Mouse (Mus musculus): ENCODE data around the gene Pik3r5.
A peak's percentile ranks its signal among the peaks of the same experiment; 100 is the strongest.

The Pik3r5 gene

DNA sequence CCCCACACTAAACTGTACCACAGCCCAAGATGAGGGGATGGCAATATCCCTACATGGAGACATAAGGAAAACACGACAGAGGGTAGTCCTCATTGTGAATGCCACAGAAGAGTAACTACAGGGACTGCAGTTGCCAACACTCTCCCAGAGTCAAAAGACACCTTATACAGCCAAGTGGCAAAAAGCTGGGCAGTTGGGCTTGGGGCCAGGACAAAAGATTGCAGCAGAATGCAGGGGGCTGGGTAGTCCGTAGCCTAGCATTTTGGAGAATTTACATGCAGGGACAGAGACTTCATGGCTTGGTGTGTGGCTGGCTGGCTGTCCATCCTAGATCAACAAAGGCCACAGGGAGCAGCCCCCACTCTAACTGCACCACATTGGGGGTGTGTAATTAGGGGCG is 52.5 kb downstream of the Pik3r5 start:
- no peak for DNase-seq (ENCODE audit: low read depth, low spot score)

DNA sequence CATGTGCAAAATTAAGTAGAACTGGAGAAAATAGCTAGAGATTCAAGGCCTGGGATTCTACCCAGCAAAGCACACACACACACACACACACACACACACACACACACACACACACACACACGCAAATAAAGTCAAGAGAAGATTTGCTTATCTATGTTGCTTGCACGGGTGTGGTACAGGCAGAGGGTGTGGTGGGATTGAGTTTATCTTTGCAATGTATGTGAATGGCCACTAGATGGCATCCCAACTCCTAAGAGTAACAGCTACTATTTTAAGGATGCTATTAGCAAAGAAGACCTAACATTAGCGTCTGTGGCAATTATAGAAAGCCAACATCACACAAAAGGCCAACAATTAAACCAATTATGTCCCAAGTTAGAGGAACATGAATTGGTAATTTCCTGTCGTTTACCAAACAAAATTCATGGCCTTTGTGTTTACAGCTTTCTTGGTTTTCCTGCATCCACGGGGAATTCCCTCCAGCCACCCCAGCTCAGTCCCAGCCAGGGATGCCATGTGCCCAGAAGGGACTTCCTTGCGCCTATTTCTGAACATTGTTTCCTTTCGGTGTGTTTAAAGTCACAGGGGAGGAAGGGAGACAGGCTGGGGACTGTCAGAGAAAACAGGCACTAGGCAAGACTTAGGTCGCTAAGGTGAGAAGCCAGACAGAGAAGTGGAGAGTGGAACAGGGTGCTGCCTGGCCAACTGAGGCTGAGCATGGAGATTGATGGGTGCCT is 53.5 kb downstream of the Pik3r5 start:
- peak; percentile 84 for DNase-seq (ENCODE audit: low read depth, low spot score)

GRCm38 (mm10) chr11:68486093-68486492 is 54.2 kb downstream of the Pik3r5 start:
- DNase-seq (ENCODE audit: low read depth, low spot score): no peak

- DNase-seq (ENCODE audit: low read depth, low spot score): no peak
These were observed 55.8 kb downstream of the Pik3r5 start for GRCm38 (mm10) chr11:68487720-68488119.

DNA sequence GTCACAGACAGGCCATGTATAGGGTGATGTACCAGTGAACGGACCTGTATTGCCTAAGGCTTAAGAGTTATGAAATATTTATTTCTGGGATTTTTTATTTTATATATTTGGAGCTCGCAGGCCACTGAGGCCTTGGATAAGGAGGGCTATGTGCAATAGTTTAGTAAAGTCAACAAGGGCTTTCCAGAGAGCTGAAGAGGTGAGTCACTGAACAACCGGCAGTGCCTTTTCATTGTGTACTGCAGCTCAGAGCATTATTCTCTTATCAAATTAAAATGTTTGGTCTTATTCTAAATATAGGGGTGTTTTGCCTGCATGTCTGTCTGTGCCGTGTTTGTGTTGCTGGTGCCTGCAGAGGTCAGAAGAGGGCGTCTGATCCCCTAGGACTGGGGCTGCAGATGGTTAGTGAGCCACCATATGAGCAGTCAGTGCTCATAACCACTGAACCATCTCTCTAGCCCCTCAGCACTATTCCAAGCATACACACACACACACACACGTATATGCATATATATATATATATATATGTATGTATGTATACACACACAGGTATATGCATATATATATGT is 56.4 kb downstream of the Pik3r5 start:
- DNase-seq (ENCODE audit: low read depth, low spot score): no peak

GRCm38 (mm10) chr11:68489236-68489635 is 57.3 kb downstream of the Pik3r5 start:
- DNase-seq (ENCODE audit: low read depth, low spot score): no peak

DNA sequence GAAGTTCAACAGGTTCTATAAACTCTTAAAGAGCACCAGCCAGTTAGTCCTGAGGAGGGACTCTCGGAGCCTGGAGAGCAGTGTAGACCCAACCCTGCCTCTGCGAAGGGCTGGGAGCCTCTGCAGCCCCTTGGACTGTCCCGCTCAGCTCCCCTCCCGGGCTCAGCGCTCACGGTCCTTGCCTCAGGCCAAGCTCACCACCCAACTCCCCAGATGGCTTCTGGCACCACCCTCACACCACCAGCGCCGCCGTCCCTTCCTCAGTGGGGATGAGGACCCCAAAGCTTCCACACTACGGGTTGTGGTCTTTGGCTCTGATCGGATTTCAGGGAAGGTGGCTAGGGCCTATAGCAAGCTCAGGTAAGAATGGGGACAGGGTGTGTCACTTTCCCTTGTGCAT is 60.7 kb downstream of the Pik3r5 start:
- no peak for DNase-seq (ENCODE audit: low read depth, low spot score)

DNA sequence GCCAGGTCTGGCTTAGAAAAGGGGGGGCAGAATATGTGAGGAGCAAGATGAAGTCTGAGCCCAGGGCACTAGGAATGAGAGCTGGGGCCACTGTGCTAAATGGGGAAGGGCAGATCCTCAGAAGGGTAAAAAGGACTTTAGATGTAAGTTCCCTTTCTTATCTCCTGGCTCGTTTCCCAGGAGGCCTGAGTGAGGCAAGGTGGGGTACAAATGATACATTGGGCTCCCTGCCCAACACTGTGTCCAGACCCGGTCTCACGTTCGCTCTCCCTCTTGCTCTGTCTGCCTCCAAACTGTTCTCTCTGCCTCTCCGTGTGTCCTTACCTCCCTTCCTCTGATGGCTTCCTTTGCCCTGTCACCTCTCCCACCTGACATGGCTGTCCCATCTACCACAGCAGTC is 61.8 kb downstream of the Pik3r5 start:
- no peak for DNase-seq (ENCODE audit: low read depth, low spot score)

DNA sequence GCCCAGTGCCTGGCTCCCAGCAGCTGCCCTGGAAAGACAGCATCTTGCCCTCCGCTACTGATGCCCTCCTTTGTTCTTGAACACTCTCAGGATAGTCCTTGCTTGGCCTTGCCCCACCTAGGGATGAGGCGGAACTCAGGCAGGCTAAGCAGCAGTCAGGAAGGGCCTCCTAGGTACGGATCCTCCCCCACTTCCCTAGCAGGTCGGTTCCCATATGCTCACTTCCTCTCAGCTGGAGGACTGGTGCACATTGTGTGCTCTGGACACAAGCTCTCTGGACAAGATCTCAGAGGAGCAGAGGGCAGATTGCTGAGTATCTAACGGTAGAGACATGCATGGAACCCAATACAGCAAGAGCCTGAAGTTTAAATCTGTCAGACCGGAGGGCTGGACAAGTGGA is 65.2 kb downstream of the Pik3r5 start:
- no peak for DNase-seq (ENCODE audit: low read depth, low spot score)

GRCm38 (mm10) chr11:68498517-68498916 is 66.6 kb downstream of the Pik3r5 start:
- no peak for DNase-seq (ENCODE audit: low read depth, low spot score)

- no peak for DNase-seq (ENCODE audit: low read depth, low spot score)
These were observed 67.2 kb downstream of the Pik3r5 start for GRCm38 (mm10) chr11:68498999-68499699.

- no peak for DNase-seq (ENCODE audit: low read depth, low spot score)
These were observed 69.0 kb downstream of the Pik3r5 start for GRCm38 (mm10) chr11:68500949-68501350.

DNA sequence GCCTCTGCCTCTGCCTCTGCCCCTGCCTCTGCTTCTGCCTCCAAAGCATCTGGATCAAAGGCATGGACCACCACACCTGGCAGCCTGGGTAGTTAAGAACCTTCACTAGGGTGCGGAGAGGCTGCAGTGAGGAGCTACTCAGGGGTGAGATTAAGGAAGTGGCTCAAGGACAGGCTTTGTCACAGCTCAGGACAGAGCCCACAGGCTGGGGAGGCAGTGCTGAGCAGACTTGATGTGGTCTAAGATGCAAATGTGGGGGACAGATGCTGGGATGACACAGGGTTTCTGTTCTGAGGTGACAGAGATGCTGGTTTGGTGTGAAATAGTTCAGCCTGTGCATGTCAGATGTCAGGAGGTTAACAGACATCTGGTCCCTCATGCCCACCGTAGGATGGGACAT is 70.5 kb downstream of the Pik3r5 start:
- DNase-seq (ENCODE audit: low read depth, low spot score): no peak

DNA sequence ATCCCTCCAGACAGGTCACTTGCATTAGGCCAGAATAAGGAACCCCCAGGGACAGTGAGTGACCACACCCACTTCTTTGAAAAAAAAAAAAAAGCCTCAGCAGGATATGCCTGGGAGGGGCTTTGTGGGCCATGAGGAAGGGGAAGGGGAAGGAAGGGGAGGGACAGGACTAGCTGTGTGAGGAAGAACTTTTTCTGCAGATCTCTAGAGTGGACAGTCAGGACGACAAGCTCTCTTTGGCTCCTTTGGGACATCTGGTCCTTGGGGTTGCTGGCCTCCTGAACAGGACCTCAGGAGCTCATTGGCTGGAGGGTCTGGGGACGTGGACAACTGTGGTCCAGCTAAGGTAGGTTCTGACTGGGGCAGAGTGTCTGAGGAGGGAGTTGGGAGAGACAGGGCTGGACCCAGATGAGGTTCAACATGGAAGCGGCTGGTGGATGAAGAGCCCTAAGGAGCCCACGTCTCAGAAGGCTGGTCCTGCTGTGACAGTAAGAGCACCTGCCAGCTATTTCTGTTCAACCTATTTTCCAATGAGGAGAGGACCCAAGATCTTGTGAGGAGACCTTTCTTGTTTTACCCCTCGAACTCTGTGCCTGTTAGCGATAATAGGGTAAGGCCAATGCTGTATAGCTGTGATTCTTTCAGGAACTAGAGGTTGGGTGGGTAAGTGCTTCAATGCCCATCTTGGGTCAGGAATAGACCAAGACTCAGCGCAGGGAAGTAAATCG is 71.1 kb downstream of the Pik3r5 start, which contains the start of gene Pik3r6:
Gene Pik3r6, plus strand, starts transcription at position 118 of the 728 bp plus-strand sequence.
- no peak for DNase-seq (ENCODE audit: low read depth, low spot score)

DNA sequence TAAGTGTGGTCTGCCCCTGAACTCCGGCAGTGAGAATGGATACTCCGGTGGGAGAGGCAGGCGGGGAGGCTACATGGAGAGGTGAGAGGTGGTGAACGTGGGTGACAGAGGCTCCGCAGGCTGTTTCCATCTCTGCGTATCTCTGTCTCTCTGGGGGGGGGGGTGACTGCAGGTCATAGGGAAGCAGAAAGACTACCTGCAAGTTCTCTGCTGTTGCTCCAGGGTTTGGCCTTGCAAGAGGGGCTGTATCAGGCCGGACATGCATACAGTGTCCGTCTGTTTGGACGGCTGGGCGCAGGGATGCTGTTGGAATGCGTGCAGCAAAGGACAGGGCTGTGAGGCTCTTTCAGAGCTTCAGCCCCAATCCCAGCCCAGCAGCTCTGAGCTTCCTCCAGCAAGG is 73.0 kb downstream of the Pik3r5 start:
- no peak for DNase-seq (ENCODE audit: low read depth, low spot score)

DNA sequence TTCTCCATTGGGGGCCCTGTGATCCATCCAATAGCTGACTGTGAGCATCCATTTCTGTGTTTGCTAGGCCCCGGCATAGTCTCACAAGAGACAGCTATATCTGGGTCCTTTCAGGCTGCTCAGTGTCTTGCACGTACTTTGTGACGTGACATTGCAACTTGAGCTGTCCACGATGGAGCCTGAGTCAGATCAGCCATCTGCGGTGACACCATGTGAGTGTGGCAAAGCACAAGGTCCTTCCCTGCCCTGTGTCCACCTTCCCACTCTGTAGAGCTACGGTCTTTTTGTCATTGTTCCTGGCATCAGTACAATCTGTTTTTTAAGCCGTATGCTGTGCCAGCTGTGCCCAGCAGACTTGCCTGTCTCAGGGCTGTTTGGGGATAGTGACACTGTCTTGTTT is 75.3 kb downstream of the Pik3r5 start:
- no peak for DNase-seq (ENCODE audit: low read depth, low spot score)

DNA sequence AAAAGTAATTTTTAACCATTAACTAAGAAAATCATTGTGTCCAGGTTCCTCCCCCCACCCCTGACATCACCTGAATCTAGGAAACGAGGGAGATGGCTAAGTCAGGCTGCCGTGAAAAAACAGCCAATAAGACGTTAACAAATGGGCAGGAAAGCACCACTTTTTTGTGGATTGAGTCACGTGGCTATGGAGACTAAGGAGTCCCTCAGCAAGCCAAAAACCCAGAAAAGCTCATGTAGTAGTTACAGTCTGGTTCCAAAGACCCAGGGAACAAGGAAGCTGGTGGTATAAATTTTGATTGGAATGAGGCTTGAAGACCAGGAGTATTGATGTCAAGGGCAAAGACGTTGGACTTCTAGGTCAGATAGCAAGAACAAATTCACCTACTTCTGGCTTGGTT is 76.7 kb downstream of the Pik3r5 start:
- DNase-seq (ENCODE audit: low read depth, low spot score): no peak

DNA sequence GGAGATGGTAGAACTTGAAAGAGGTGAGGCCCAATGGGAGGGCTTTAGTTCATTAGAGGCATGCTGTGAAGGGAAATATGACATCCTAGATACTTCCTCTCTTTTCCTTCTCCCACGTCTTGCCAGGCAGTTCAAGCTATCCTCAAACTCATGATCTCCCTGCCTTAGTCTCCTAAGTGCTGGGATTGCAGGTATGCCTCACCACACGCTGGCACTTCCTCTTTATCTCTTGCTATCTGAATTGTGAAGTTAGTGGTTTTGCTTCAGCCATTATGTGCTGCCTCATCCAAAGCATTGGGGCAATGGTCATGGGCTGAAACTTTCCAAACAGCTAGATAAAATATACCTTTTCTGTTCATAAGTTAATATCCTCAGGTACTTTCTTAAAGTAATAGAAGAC is 77.3 kb downstream of the Pik3r5 start:
- no peak for DNase-seq (ENCODE audit: low read depth, low spot score)

- DNase-seq (ENCODE audit: low read depth, low spot score): peak; percentile 35
These were observed 82.0 kb downstream of the Pik3r5 start for GRCm38 (mm10) chr11:68513969-68514368.

DNA sequence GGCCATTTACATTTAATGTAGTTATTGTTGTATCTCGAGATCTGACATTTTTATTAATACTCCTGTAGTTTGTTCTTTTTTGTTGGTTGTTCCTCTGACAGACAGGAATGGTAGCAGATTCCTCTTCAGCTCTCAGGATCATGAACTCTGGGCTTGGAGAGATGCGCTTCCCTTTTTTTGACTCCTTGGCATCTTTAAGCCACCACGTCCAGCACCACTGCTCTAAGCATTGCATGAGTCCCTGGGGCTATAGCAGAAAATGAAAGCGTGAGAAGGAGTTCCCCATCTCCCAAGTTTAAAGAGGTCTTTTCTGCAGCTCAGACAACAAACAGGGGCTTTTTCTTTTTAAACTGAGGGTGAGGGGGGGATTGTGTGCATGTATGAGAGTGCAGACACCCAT is 87.4 kb downstream of the Pik3r5 start:
- no peak for DNase-seq (ENCODE audit: low read depth, low spot score)

- no peak for DNase-seq (ENCODE audit: low read depth, low spot score)
These were observed 87.9 kb downstream of the Pik3r5 start for GRCm38 (mm10) chr11:68519815-68520214.

GRCm38 (mm10) chr11:68520439-68520838 is 88.5 kb downstream of the Pik3r5 start:
- no peak for DNase-seq (ENCODE audit: low read depth, low spot score)

Measured in 3T3-L1 (cell line).